Mouse (Mus musculus) lung, embryonic 16.5 days (tissue): ENCODE results near the gene Dnmbp. TPM values are rescaled to one million over a fixed set of nuclear protein-coding genes. Genes with fewer than 3 reads are reported as not detected.

ENCODE experiments used
- ATAC-seq: fragments of 200-750 bp; cut with Nextera tagmentation; 2 replicates; pipeline ENCODE4 v1.8.0; 2017; ENCODE audit warnings: low read depth, mild to moderate bottlenecking, moderate library complexity
- H3K27ac ChIP-seq: fragments of 300-500 bp; sonication (generic); 2 replicates; pipeline ENCODE4 v1.5.1; 2014; ENCODE audit warnings: mild to moderate bottlenecking, control low read depth, low read length
- H3K27me3 ChIP-seq: fragments of 300-500 bp; sonication (generic); 2 replicates; pipeline ENCODE4 v1.6.1; 2014; ENCODE audit warnings: low read depth, low read length, mixed read lengths; ENCODE audit not compliant: control insufficient read depth, insufficient read depth
- H3K36me3 ChIP-seq: fragments of 300-500 bp; sonication (generic); 2 replicates; pipeline ENCODE4 v1.6.1; 2014; ENCODE audit warnings: low read length; ENCODE audit not compliant: control insufficient read depth, insufficient read depth
- H3K4me1 ChIP-seq: fragments of 300-500 bp; sonication (generic); replicated peaks from 2 replicates; pipeline ENCODE4 v1.6.1; 2014; ENCODE audit warnings: low read length, mixed read lengths; ENCODE audit not compliant: control insufficient read depth, insufficient read depth
- H3K4me2 ChIP-seq: fragments of 300-500 bp; sonication (generic); 2 replicates; pipeline ENCODE4 v1.6.1; 2014; ENCODE audit warnings: low read depth, low read length, control low read depth
- H3K4me3 ChIP-seq: fragments of 300-500 bp; sonication (generic); 2 replicates; pipeline ENCODE4 v1.5.1; 2014; ENCODE audit warnings: mild to moderate bottlenecking, low read length, control low read depth
- H3K9ac ChIP-seq: fragments of 300-500 bp; sonication (generic); 2 replicates; pipeline ENCODE4 v1.6.1; 2014; ENCODE audit warnings: low read length, control low read depth
- H3K9me3 ChIP-seq: fragments of 300-500 bp; sonication (generic); 2 replicates; pipeline ENCODE4 v1.6.1; 2016; ENCODE audit warnings: low read length; ENCODE audit not compliant: control insufficient read depth
- WGBS: fragments of 180-500 bp; shearing (Covaris S2); extraction: QIAGEN DNeasy Blood & Tissue Kit; methylation state at CpG from one replicate; pipeline ENCODE4 v1.1.7; 2014; 5-methylcytosine and 5-hydroxymethylcytosine counted together
- polyA plus RNA-seq: library from polyadenylated mRNA; unstranded; fragments of >200 nt; fragmentation: Nextera tagmentation; extraction: Ambion mirVana; gene quantifications from 2 replicates; pipeline ENCODE4 v1.2.1, GENCODE M21; 2015

The Dnmbp gene
- polyA plus RNA-seq, 1 experiment from 2014 or later: 22.1 TPM

DNA sequence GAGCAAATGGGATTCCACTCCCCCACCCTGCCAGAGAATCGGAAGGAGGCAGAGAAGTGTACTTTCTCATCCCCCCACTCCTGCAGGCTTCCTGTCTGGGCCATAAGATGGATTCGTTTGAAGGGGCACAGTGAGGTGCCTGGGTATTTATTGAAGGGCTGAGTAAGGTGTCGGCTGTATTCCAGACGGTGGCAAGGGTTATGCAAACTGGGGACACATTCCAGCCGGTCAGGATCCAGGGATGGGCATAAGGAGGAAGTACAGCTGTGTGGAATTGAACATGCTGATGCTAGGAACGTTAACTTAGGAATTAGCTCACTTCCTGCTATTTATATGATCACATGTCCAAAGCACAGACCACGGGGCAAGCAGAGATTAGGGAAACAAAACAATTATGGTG is 9.6 kb downstream of the Dnmbp start:
- H3K4me3 ChIP-seq: no peak overlapping the region
- peak; percentile 31; the same call in 1 of the 2 replicates for ATAC-seq
- H3K4me2 ChIP-seq: no peak overlapping the region
- no peaks in the 10 kb centered on the region for H3K36me3 ChIP-seq
- H3K9me3 ChIP-seq: no peaks in the 10 kb centered on the region
- peaks cover 16% of the 10 kb centered on the region for H3K4me1 ChIP-seq
- no peaks in the 10 kb centered on the region for H3K27me3 ChIP-seq
- no peak overlapping the region for H3K27ac ChIP-seq
- WGBS: 16% methylated on average over 7 of the region's 7 CpGs
- H3K9ac ChIP-seq: no peak overlapping the region

DNA sequence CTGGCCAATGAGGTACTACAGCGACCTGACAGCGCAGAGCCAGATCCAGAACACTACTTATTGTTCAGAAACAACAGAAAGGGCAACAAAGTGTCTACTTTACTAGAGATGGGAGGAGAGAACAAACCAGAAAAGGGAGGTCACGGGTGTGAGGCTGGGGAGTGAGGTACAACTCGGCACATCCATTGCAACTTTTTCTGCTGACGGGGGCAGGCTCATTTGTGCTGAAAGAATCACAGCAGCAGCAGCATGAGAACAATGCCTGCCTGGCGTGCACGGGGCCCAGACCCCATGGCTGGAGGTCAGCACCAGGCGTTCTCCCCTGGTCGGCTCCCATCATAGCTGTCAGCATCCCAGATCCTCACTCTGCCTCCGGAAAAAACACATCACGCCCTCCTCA is 10.1 kb downstream of the Dnmbp start:
- peaks cover 16% of the 10 kb centered on the region for H3K4me1 ChIP-seq
- H3K27ac ChIP-seq: no peak overlapping the region
- no peaks in the 10 kb centered on the region for H3K27me3 ChIP-seq
- H3K9me3 ChIP-seq: no peaks in the 10 kb centered on the region
- H3K4me2 ChIP-seq: no peak overlapping the region
- 0 out of 2 replicates have a peak, but pooled peaks have one; percentile 7 for ATAC-seq
- H3K9ac ChIP-seq: no peak overlapping the region
- WGBS: 51% methylated on average over 11 of the region's 11 CpGs
- no peaks in the 10 kb centered on the region for H3K36me3 ChIP-seq
- H3K4me3 ChIP-seq: no peak overlapping the region

DNA sequence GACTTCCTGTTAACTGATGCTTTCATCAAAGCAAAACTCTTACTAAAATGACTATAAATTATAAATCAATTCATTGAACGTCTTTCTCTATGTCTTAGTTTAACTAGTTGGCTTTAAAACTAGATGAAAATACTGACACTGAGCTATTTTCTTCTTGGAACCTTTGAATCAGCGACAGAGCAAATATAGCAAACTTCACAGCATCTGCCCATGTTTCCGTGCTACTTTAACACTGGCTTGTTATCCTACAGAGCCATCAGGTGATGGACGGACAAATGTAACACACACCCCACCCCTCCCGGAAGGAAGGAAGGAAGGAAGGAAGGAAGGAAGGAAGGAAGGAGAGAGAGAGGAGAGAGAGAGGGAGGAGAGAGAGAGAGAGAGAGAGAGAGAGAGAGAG is 12.0 kb downstream of the Dnmbp start:
- no peak for ATAC-seq
- Histone ChIP-seq H3K9ac (no peak overlapping the region), H3K27ac (no peak overlapping the region), H3K4me2 (no peak overlapping the region), H3K9me3 (no peaks in the 10 kb centered on the region), H3K4me1 (peaks cover 16% of the 10 kb centered on the region), H3K36me3 (peaks cover 3% of the 10 kb centered on the region; the same call in 1 of the 2 replicates), H3K4me3 (no peak overlapping the region), H3K27me3 (no peaks in the 10 kb centered on the region)
- 63% methylated on average over 5 of the region's 5 CpGs for WGBS

DNA sequence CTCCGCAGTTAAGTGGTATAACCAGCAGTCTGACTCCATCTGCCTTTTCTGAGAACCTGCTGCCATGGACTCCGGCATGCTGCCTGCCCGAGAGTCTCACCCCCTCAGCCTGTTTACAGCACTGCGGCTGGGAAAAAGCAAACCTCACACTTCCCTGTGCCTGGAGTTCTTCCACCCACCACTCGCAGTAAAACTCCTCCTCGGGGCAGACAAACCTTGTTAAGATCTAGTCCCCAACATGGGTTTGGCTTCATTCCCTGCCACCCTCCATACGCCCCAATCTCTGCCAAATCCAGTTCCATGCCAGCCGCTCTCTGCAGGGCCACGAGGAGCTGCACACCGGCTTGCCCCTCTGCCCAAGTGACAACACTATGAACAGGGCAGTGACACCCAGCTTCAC is 12.9 kb downstream of the Dnmbp start:
- no peak overlapping the region for H3K9ac ChIP-seq
- no peak overlapping the region for H3K4me3 ChIP-seq
- no peak overlapping the region for H3K27ac ChIP-seq
- H3K4me2 ChIP-seq: no peak overlapping the region
- H3K27me3 ChIP-seq: no peaks in the 10 kb centered on the region
- no peak for ATAC-seq
- H3K9me3 ChIP-seq: no peaks in the 10 kb centered on the region
- peaks cover 3% of the 10 kb centered on the region; the same call in 1 of the 2 replicates for H3K36me3 ChIP-seq
- WGBS: 57% methylated on average over 10 of the region's 10 CpGs
- H3K4me1 ChIP-seq: peaks cover 16% of the 10 kb centered on the region

GRCm38 (mm10) chr19:43926141-43926987 is 13.6 kb downstream of the Dnmbp start:
- Histone ChIP-seq H3K9ac (no peak overlapping the region), H3K4me3 (no peak overlapping the region), H3K36me3 (peaks cover 3% of the 10 kb centered on the region; the same call in 1 of the 2 replicates), H3K27me3 (no peaks in the 10 kb centered on the region), H3K4me1 (peaks cover 16% of the 10 kb centered on the region), H3K4me2 (no peak overlapping the region), H3K9me3 (no peaks in the 10 kb centered on the region), H3K27ac (no peak overlapping the region)
- 58% methylated on average over 10 of the region's 10 CpGs for WGBS
- ATAC-seq: no peak

- H3K27me3 ChIP-seq: no peaks in the 10 kb centered on the region
- H3K4me3 ChIP-seq: no peak overlapping the region
- H3K36me3 ChIP-seq: peaks cover 3% of the 10 kb centered on the region; the same call in 1 of the 2 replicates
- no peak for ATAC-seq
- no peak overlapping the region for H3K9ac ChIP-seq
- peaks cover 17% of the 10 kb centered on the region for H3K4me1 ChIP-seq
- H3K4me2 ChIP-seq: no peak overlapping the region
- no peak overlapping the region for H3K27ac ChIP-seq
- H3K9me3 ChIP-seq: no peaks in the 10 kb centered on the region
- WGBS: 70% methylated on average over 8 of the region's 8 CpGs
Observed at GRCm38 (mm10) chr19:43924361-43924760, 15.6 kb downstream of the Dnmbp start.

- Histone ChIP-seq H3K4me3 (no peak overlapping the region), H3K4me2 (no peak overlapping the region), H3K4me1 (peaks cover 8% of the 10 kb centered on the region), H3K27me3 (no peaks in the 10 kb centered on the region), H3K9me3 (no peaks in the 10 kb centered on the region), H3K36me3 (peaks cover 3% of the 10 kb centered on the region; the same call in 1 of the 2 replicates), H3K27ac (no peak overlapping the region), H3K9ac (no peak overlapping the region)
- WGBS: 90% methylated on average over 7 of the region's 7 CpGs
- no peak for ATAC-seq
Observed at GRCm38 (mm10) chr19:43922963-43923362, 17.0 kb downstream of the Dnmbp start.

- Histone ChIP-seq H3K4me1 (peaks cover 19% of the 10 kb centered on the region), H3K9ac (no peak overlapping the region), H3K4me2 (no peak overlapping the region), H3K27me3 (no peaks in the 10 kb centered on the region), H3K4me3 (no peak overlapping the region), H3K27ac (no peak overlapping the region), H3K36me3 (peaks cover 3% of the 10 kb centered on the region; the same call in 1 of the 2 replicates), H3K9me3 (no peaks in the 10 kb centered on the region)
- 50% methylated on average over 13 of the region's 13 CpGs for WGBS
- no peak for ATAC-seq
Observed at GRCm38 (mm10) chr19:43921410-43921809, 18.6 kb downstream of the Dnmbp start.

DNA sequence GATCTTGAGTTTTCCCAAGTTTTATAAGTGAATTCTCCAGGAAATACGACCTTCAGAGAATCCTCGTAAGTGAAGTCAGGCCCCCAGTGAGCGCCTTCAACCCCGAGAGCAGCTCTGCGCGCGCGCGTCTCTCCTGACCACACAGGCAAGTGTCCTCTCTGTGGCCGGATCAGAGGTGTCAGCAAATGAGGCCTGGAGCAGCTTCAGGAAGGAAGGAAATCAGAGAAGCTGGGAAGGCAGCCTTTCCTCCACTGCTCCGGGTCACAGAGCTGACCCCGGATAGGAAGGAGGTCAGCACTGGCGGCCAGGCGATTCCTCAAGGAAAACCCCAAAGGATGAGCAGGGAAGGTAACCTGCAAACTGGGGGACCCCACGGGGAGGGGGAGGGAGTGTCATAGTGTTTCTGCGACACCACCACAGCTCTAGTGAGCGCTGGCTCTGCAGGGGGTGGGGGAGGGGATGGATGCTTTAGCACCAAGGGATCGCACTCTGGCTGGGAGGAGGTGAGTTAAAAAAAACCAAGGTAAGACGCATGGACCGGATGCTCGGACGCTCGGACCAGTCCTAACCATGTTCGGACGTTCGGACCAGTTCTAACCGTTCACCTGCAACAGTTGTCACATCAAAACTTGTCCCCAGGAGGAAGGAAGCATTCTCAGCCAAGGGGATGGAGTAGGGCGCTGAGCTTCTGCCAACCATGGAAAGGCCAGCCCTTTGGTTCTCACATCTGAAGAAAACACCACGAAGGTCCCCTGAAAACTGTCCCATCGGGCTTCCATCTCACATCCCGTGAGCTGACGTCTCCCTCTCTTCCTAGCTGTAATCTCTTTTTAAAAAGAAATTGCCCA is 19.3 kb downstream of the Dnmbp start:
- H3K36me3 ChIP-seq: peaks cover 3% of the 10 kb centered on the region; the same call in 1 of the 2 replicates
- 32% methylated on average over 32 of the region's 32 CpGs for WGBS
- ATAC-seq: no peak
- no peaks in the 10 kb centered on the region for H3K9me3 ChIP-seq
- H3K4me1 ChIP-seq: peaks cover 21% of the 10 kb centered on the region
- H3K27me3 ChIP-seq: no peaks in the 10 kb centered on the region
- H3K4me2 ChIP-seq: peak overlapping the region; percentile 24; the same call in 1 of the 2 replicates
- no peak overlapping the region for H3K27ac ChIP-seq
- H3K4me3 ChIP-seq: peak overlapping the region; percentile 6; the same call in 1 of the 2 replicates
- no peak overlapping the region for H3K9ac ChIP-seq
